Mouse (Mus musculus): Measurements from ENCODE around the gene Zfp592. TPM values are rescaled to one million over a fixed set of nuclear protein-coding genes. Genes with fewer than 3 reads are reported as not detected.

Gene Zfp592
- polyA plus RNA-seq, 1 experiment from 2014 or later: 6.1 TPM

DNA sequence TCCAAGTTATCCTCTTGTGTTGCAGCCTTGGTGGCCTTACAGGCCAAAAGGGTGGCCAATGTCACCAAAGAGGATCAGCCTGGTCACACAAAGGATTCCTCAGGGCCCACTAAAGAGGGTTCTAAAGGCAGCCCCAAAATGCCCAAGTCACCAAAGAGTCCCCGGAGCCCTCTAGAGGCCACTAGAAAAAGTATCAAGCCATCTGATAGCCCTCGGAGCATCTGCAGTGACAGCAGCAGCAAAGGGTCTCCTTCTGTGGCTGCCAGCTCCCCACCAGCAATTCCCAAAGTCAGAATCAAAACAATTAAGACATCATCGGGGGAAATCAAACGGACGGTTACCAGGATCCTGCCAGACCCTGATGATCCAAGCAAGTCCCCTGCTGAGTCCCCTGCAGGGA, 30.6 kb downstream of the Zfp592 start:
- Histone ChIP-seq H3K9ac (no peak overlapping the region), H3K27me3 (no peaks in the 10 kb centered on the region), H3K27ac (0 out of 2 replicates have a peak overlapping the region, but pooled peaks have one; percentile 67), H3K4me3 (replicated peaks) (no peak overlapping the region), H3K9me3 (replicated peaks) (no peaks in the 10 kb centered on the region), H3K4me2 (no peak overlapping the region), H3K36me3 (peaks cover 76% of the 10 kb centered on the region), H3K4me1 (replicated peaks) (peaks cover 35% of the 10 kb centered on the region)
- DNase-seq: no peak
- WGBS (ENCODE audit: insufficient replicate concordance): 80% methylated on average over 5 of the region's 5 CpGs
- ATAC-seq (ENCODE audit: low read depth): no peak

DNA sequence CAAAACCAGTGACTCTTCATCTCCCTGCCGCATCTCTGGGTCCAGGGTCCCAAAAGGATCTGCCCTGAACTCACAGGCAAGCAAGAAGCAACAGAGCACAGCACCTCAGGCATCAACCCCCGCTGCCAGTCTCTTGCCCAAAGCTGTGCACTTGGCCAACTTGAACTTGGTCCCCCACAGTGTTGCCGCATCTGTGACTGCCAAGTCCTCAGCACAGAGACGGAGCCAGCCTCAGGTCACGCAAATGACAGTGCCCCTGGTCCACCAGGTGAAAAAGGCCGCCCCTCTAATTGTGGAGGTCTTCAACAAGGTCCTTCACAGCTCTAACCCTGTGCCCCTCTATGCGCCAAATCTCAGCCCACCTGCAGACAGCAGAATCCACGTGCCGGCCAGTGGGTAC, 31.2 kb downstream of the Zfp592 start:
- ATAC-seq (ENCODE audit: low read depth): no peak
- peaks cover 81% of the 10 kb centered on the region for H3K36me3 ChIP-seq
- WGBS (ENCODE audit: insufficient replicate concordance): 94% methylated on average over 9 of the region's 9 CpGs

DNA sequence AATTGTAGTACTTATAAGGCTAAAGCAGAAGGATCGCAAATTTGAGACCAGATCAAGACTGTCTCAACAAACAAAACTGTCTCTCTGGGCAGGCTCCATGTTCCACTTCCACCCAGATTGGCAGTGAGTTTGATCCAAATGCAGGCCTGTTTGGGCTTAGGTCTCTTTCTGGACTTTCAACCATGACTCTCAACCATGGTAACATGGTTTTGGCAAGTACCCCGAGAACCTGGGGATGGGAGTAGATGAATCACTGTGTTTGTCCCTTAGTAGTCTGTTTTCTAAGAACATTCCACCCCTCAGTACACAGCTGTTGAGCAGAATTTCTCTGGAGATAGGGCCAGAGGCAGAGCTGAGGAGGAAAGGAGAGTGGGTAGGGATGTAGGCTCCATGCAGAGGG, 32.3 kb downstream of the Zfp592 start:
- peaks cover 82% of the 10 kb centered on the region for H3K36me3 ChIP-seq
- DNase-seq (no peak), ATAC-seq (ENCODE audit: low read depth) (no peak)
- H3K4me3 ChIP-seq (replicated peaks): no peak overlapping the region
- H3K4me1 ChIP-seq (replicated peaks): peaks cover 29% of the 10 kb centered on the region
- H3K9ac ChIP-seq: no peak overlapping the region
- H3K4me2 ChIP-seq: no peak overlapping the region
- WGBS (ENCODE audit: insufficient replicate concordance): 84% methylated on average over 2 of the region's 2 CpGs
- no peak overlapping the region for H3K27ac ChIP-seq
- H3K27me3 ChIP-seq: no peaks in the 10 kb centered on the region
- no peaks in the 10 kb centered on the region for H3K9me3 ChIP-seq (replicated peaks)

More for the DNA sequence above, 31.2 kb downstream of the Zfp592 start:
- no peak overlapping the region for H3K4me3 ChIP-seq (replicated peaks)
- H3K9me3 ChIP-seq (replicated peaks): no peaks in the 10 kb centered on the region
- H3K27ac ChIP-seq: no peak overlapping the region
- peaks cover 35% of the 10 kb centered on the region for H3K4me1 ChIP-seq (replicated peaks)
- no peak overlapping the region for H3K9ac ChIP-seq
- no peaks in the 10 kb centered on the region for H3K27me3 ChIP-seq
- no peak overlapping the region for H3K4me2 ChIP-seq
- no peak for DNase-seq

DNA sequence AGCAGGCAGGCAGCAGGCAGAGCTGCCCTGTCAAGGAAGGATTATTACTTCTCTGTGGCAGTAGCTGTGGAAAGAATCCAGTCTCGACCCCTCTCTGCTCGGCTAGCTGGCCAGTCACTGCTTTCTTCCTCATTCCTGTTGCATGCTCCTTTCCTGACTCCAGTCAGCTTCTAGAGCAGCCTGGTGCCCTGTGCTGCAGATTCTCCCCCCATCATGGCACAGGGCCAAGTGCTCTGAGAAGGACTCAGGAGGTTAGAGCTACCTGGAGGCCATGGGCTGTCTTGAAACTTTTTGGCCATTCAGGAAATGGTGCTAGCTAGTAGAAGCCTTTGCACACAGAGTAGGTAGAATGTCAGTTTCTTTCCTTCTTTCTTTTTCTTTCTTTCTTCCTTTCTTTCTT, 46.2 kb downstream of the Zfp592 start:
- Histone ChIP-seq H3K4me3 (replicated peaks) (no peak overlapping the region), H3K4me1 (replicated peaks) (no peaks in the 10 kb centered on the region), H3K27me3 (no peaks in the 10 kb centered on the region), H3K9ac (no peak overlapping the region), H3K4me2 (no peak overlapping the region), H3K27ac (no peak overlapping the region), H3K36me3 (peaks cover 92% of the 10 kb centered on the region), H3K9me3 (replicated peaks) (no peaks in the 10 kb centered on the region)
- DNase-seq (no peak), ATAC-seq (ENCODE audit: low read depth) (no peak)
- WGBS (ENCODE audit: insufficient replicate concordance): 79% methylated on average over 2 of the region's 2 CpGs

DNA sequence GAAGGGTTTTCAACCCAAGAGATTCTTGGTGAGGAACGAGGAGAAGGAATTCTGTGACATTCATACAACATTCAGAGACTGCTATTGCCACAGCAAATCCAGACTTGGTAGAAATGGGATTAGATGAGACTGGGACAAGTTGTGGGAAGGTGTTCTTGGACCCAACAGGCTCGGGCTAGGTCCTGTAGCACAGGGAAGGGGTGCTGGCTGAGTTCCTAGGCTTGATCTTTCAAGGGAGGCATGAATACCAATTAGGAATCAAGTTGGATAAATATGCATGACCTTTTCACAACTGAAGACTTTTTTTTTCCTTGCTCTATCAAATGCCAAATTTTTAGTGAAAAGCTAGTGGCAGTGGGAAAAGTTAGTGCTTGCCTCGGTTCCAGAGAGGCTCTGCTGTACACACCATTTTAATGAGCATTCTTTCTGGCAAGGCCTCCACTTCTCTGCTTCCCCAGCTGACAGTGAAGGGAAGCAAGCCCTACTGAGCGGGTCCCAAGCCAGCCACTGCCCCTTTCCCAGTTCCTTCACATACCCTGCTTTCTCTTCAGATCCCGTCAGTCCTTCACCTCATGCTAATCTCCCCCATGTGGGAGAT, 49.6 kb downstream of the Zfp592 start:
- Histone ChIP-seq H3K27me3 (no peaks in the 10 kb centered on the region), H3K4me1 (replicated peaks) (no peaks in the 10 kb centered on the region), H3K27ac (no peak overlapping the region), H3K36me3 (peaks cover 63% of the 10 kb centered on the region), H3K9me3 (replicated peaks) (no peaks in the 10 kb centered on the region), H3K9ac (no peak overlapping the region), H3K4me2 (no peak overlapping the region), H3K4me3 (replicated peaks) (no peak overlapping the region)
- no peak for DNase-seq
- WGBS (ENCODE audit: insufficient replicate concordance): 70% methylated on average over 5 of the region's 5 CpGs
- ATAC-seq (ENCODE audit: low read depth): no peak

DNA sequence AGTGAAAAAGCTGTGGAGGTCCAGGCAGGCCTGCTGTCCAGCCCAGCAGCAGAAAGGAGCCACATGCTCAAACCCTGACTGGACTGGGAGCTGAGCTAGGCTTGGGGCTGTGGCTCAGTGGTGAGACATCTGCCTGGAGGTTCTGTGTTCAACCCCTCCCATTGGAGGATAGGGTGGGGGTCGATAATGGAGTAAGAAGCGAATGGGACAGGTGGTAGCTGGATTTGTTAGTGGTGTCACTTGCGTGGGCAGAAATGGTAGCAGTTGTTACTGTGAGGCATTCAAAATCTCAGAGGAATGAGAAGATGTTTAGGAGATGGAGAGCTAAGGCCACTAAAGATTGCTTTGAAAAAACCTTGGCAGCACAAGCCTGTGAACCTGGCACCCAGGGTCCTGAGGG, 54.4 kb downstream of the Zfp592 start:
- Histone ChIP-seq H3K4me2 (no peak overlapping the region), H3K4me3 (replicated peaks) (no peak overlapping the region), H3K9ac (no peak overlapping the region), H3K4me1 (replicated peaks) (no peaks in the 10 kb centered on the region), H3K27ac (no peak overlapping the region), H3K9me3 (replicated peaks) (no peaks in the 10 kb centered on the region), H3K27me3 (no peaks in the 10 kb centered on the region), H3K36me3 (peaks cover 17% of the 10 kb centered on the region)
- 80% methylated on average over 3 of the region's 3 CpGs for WGBS (ENCODE audit: insufficient replicate concordance)
- DNase-seq (no peak), ATAC-seq (ENCODE audit: low read depth) (no peak)

DNA sequence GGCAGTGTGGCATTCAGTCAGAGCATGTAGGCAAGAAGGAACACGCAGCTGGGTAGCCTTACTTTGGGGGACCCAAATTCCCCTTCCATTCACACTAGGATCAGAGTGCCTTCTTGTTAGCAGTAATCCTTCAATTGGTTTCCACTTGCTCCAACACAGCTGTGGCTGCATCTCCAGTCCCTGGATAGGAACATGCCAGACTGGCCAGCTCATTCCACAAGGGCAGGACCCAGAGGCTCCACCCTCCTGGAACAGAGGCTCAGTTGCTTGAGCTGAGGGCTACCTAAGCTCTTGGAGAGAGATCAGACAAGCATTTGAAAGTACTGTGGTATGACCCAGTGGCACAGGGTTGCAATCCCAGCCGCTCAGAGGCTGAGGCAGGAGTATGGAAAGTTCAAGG, 55.0 kb downstream of the Zfp592 start:
- Histone ChIP-seq H3K27ac (no peak overlapping the region), H3K4me1 (replicated peaks) (no peaks in the 10 kb centered on the region), H3K36me3 (peaks cover 10% of the 10 kb centered on the region; the same call in 1 of the 2 replicates), H3K4me2 (no peak overlapping the region), H3K9me3 (replicated peaks) (no peaks in the 10 kb centered on the region), H3K9ac (no peak overlapping the region), H3K4me3 (replicated peaks) (no peak overlapping the region), H3K27me3 (no peaks in the 10 kb centered on the region)
- 83% methylated on average over 2 of the region's 2 CpGs for WGBS (ENCODE audit: insufficient replicate concordance)
- ATAC-seq (ENCODE audit: low read depth): no peak
- DNase-seq: no peak

DNA sequence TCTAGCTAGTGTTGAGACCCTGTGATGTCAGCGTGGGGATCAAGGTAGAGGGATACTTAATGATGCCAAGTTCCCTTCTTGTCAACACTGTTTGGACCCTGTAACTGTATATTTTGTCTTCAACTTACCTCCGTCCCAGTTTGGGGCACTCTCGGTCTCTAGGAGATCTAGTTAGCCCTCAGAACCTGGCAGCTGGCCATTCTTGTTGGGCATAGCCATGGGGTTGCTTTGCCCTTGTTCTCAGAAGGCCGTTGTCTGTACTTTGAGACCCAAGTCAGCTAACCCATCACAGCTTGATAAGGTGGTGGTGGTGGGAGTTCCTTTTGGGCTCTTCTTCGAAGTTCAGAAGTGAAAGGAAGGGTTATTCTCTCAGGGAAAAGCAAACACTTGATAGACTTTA, 56.5 kb downstream of the Zfp592 start:
- H3K27me3 ChIP-seq: no peaks in the 10 kb centered on the region
- H3K4me3 ChIP-seq (replicated peaks): no peak overlapping the region
- 69% methylated on average over 5 of the region's 5 CpGs for WGBS (ENCODE audit: insufficient replicate concordance)
- no peaks in the 10 kb centered on the region for H3K4me1 ChIP-seq (replicated peaks)
- no peaks in the 10 kb centered on the region for H3K9me3 ChIP-seq (replicated peaks)
- H3K36me3 ChIP-seq: no peaks in the 10 kb centered on the region
- H3K4me2 ChIP-seq: no peak overlapping the region
- ATAC-seq (ENCODE audit: low read depth): no peak
- H3K27ac ChIP-seq: no peak overlapping the region
- no peak for DNase-seq
- no peak overlapping the region for H3K9ac ChIP-seq

DNA sequence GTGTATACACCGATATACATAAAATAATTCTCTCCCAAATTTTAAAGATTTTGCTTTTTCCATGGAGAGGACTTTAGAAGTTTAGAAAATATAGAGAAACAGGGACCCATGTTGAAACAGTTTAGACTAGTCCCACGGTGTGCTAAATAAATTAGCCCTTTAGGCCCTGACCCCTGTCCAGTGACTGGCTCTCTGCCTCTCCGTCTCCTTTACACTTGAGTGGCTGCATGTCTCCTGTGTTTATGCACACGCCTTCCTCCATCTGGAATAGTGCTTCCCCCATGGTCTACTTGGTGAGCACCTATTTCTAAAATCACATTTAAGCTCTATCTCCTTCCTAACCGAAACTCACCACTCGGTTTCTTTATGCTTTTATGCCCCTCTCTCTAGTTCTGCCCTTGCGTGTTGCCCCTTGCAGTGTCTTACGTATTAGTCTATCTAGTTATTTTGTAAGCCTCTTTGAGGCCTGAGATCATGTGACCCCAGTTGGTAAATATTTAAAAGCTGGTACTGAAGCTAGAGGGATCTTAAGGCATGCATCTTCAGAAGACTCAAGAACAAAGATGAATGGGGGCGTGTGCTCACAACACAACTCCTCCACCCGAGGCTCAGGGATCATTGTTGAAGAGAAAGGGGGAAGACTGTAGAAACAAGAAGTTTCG, 62.4 kb downstream of the Zfp592 start:
- H3K27ac ChIP-seq: no peak overlapping the region
- 75% methylated on average over 11 of the region's 11 CpGs for WGBS (ENCODE audit: insufficient replicate concordance)

DNA sequence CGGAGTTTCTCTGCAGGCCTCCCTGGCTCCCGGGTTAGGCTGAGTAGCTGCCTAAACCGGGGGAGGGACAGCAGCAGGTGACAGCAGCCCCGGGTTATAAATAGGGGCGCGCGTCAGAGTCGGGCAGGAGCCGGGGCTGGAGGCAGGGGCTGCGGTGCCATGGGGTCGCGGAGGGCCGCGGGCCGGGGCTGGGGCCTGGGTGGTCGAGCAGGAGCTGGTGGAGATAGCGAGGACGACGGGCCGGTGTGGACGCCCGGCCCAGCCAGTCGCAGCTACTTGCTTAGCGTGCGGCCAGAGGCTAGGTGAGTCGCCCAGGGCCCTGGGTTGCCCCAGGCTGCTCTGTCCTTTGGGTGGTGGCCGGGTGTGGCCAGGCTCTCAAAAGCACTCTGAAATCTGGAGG, 64.0 kb downstream of the Zfp592 start, which contains the start of gene Alpk3:
Gene Alpk3 (plus strand): TSS at position 130 of the 400 bp plus-strand sequence.
- H3K27ac ChIP-seq: peak within 1 kb of the TSS; percentile 75
- peak within 1 kb of the TSS; percentile 79 for H3K4me2 ChIP-seq
- H3K4me3 ChIP-seq (replicated peaks): peak within 1 kb of the TSS; percentile 46
- WGBS (ENCODE audit: insufficient replicate concordance): 15% methylated on average over 27 of the region's 27 CpGs
- peak; percentile 9 for DNase-seq
- H3K36me3 ChIP-seq: no peaks in the 10 kb centered on the region
- no peaks in the 10 kb centered on the region for H3K27me3 ChIP-seq
- no peaks in the 10 kb centered on the region for H3K9me3 ChIP-seq (replicated peaks)
- H3K4me1 ChIP-seq (replicated peaks): peaks cover 37% of the 10 kb centered on the region
- peak within 1 kb of the TSS; percentile 67 for H3K9ac ChIP-seq
- ATAC-seq (ENCODE audit: low read depth): peak; percentile 85

More for the DNA sequence above, 62.4 kb downstream of the Zfp592 start:
- H3K4me2 ChIP-seq: no peak overlapping the region
- H3K4me3 ChIP-seq (replicated peaks): no peak overlapping the region
- H3K27me3 ChIP-seq: no peaks in the 10 kb centered on the region
- H3K9me3 ChIP-seq (replicated peaks): no peaks in the 10 kb centered on the region
- no peaks in the 10 kb centered on the region for H3K36me3 ChIP-seq
- peaks cover 37% of the 10 kb centered on the region for H3K4me1 ChIP-seq (replicated peaks)
- H3K9ac ChIP-seq: no peak overlapping the region
- DNase-seq: no peak
- no peak for ATAC-seq (ENCODE audit: low read depth)

DNA sequence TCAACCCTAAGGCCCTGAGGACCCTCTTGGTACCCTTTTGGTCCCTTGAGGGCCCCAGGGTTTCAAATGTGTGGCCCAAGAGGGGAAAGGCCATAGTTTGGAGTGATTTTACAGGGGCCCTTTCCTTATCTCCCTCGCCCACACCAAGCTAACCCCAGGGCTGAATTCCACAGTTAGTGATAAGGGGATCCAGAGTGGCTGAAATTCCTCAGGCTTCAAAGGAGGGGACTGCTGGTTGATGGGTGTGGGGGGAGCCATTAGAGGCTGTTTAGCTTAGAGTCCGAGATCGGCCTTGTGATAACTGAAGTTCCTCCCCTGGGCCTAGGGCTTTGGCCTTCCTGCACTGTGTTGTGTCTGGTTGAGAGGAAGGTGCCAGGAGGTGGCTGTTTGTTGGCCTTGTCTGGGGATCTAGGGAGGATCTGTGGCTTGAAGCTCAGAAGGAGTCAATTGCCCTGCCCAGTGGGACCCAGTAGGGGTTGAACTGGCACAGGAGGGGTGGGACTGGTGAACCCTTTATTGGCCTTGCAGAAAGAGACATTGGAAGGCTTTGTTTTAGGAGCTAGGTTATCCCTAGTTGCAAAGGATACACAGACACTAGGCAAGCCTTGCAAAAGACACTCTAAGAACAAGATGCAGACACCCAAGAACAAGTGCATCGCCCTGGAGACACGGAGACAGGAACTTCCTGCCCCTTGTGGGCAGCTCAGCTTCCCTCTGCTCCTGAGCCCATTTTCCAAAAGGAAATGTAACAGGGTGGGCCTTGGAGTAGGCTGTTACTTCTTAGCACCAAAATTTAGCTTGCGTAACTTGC, 64.6 kb downstream of the Zfp592 start:
- Histone ChIP-seq H3K9me3 (replicated peaks) (no peaks in the 10 kb centered on the region), H3K4me1 (replicated peaks) (peaks cover 37% of the 10 kb centered on the region), H3K9ac (peak overlapping the region; percentile 67), H3K36me3 (no peaks in the 10 kb centered on the region), H3K4me3 (replicated peaks) (peak overlapping the region; percentile 46), H3K27me3 (no peaks in the 10 kb centered on the region), H3K27ac (peak overlapping the region; percentile 75), H3K4me2 (peak overlapping the region; percentile 79)
- ATAC-seq (ENCODE audit: low read depth) (peak; percentile 94), DNase-seq (peak; percentile 65)
- 21% methylated on average over 6 of the region's 6 CpGs for WGBS (ENCODE audit: insufficient replicate concordance)

Data from liver, embryonic 13.5 days (tissue).